Mouse (Mus musculus) liver, embryonic 16.5 days (tissue): ENCODE results near the gene Strap. TPM values are rescaled to one million over a fixed set of nuclear protein-coding genes. Genes with fewer than 3 reads are reported as not detected.
A peak's percentile ranks its signal among the peaks of the same experiment; 100 is the strongest.

Experiments used
- ATAC-seq: fragments of 200-750 bp; cut with Nextera tagmentation; 2 replicates; pipeline ENCODE4 v1.8.0; 2017; ENCODE audit warnings: low read depth, mild to moderate bottlenecking, moderate number of reproducible peaks, moderate library complexity
- H3K27ac ChIP-seq: fragments of 300-500 bp; sonication (generic); 2 replicates; pipeline ENCODE4 v1.5.1; 2014; ENCODE audit warnings: mild to moderate bottlenecking, low read length
- H3K27me3 ChIP-seq: fragments of 300-500 bp; sonication (generic); 2 replicates; pipeline ENCODE4 v1.6.1; 2014; ENCODE audit warnings: low read depth, low read length, mixed read lengths; ENCODE audit not compliant: control insufficient read depth, insufficient read depth
- H3K36me3 ChIP-seq: fragments of 300-500 bp; sonication (generic); 2 replicates; pipeline ENCODE4 v1.6.1; 2014; ENCODE audit warnings: mild to moderate bottlenecking; ENCODE audit not compliant: control insufficient read depth, insufficient read depth
- H3K4me1 ChIP-seq: fragments of 300-500 bp; sonication (generic); 2 replicates; pipeline ENCODE4 v1.6.1; 2014; ENCODE audit warnings: low read depth, low read length, mixed read lengths; ENCODE audit not compliant: control insufficient read depth
- H3K4me2 ChIP-seq: fragments of 300-500 bp; sonication (generic); 2 replicates; pipeline ENCODE4 v1.6.1; 2014; ENCODE audit warnings: low read depth, low read length, mixed read lengths
- H3K4me3 ChIP-seq: fragments of 300-500 bp; sonication (generic); 2 replicates; pipeline ENCODE4 v1.5.1; 2014; ENCODE audit warnings: low read depth, mild to moderate bottlenecking, low read length
- H3K9ac ChIP-seq: fragments of 300-500 bp; sonication (generic); 2 replicates; pipeline ENCODE4 v1.6.1; 2014; ENCODE audit warnings: low read depth, low read length
- H3K9me3 ChIP-seq: fragments of 300-500 bp; sonication (generic); replicated peaks from 2 replicates; pipeline ENCODE4 v1.6.1; 2016; ENCODE audit warnings: low read length; ENCODE audit not compliant: control insufficient read depth
- WGBS: fragments of 180-500 bp; shearing (Covaris S2); extraction: QIAGEN DNeasy Blood & Tissue Kit; methylation state at CpG from one replicate; pipeline ENCODE4 v1.1.7; 2014; ENCODE audit not compliant: insufficient replicate concordance; 5-methylcytosine and 5-hydroxymethylcytosine counted together
- polyA plus RNA-seq: library from polyadenylated mRNA; unstranded; fragments of >200 nt; fragmentation: Nextera tagmentation; extraction: Ambion mirVana; gene quantifications from 2 replicates; pipeline ENCODE4 v1.2.1, GENCODE M21; 2015

Gene Strap
- polyA plus RNA-seq, 1 experiment from 2014 or later, result 58.8 TPM

DNA sequence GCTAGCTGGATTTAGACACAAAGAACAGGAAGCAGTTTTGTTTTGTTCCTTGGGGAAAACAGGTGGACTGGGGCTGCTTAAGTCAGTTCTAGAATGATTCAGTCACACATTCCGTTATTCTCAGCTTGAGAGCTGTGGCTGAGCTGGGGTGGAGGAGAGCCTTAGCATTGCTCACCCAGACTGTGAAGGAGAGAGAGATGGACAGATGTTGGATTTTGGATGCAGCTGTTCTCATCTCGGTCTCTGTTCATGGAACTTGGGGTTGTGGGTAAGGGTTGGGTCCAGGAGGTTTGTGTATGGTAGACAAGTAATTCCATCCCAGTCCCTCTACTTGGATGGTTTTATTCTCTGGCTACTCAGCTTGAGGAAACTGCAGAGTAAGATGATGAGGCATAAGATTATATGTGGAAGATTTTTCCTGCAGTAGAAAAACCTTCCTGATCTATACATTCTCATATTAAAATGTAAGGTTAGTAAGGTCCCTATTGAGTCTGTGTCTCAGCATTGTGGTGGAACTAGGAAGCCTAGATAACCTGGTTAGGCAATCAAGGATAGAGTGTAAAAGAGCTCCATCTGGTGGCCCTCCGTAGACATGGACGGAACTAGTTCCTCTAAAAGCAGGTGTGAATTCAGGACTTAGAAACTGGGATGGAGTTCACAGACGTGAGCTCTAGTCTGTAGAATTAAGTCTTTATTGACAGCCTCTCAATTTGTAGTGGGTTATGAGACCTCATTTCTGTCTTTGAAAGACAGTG, 12.5 kb downstream of the Strap start:
- WGBS, result 61% methylated on average over 5 of the region's 5 CpGs
- Histone ChIP-seq H3K4me3 (no peak overlapping the region), H3K27me3 (no peaks in the 10 kb centered on the region), H3K4me2 (no peak overlapping the region), H3K27ac (no peak overlapping the region), H3K4me1 (no peaks in the 10 kb centered on the region; the same call in 1 of the 2 replicates), H3K9ac (no peak overlapping the region), H3K36me3 (peaks cover 47% of the 10 kb centered on the region), H3K9me3 (no peaks in the 10 kb centered on the region)
- peak; percentile 45; the same call in 1 of the 2 replicates for ATAC-seq

GRCm38 (mm10) chr6:137751551-137752274, 16.8 kb downstream of the Strap start:
- H3K9me3 ChIP-seq, result no peaks in the 10 kb centered on the region
- no peak overlapping the region for H3K27ac ChIP-seq

DNA sequence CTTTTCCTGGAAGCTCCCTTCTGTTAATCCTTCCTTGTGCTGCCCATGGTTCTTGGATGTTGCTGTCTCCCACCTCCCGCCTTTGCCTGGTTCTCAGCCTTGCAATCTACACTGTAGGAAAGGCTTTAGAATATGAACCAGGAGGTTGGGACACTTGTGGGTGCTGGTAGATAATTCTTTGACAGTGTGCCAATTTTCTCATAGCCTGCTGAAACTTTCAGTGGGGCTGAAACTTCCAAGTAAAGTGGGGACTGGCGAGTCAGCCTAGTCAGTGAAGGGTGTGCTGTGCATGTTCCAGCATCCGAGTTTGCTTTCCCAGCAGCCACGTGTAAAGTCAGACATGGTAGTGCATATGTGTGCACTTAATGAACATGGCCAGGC, 17.4 kb downstream of the Strap start:
- Histone ChIP-seq H3K4me3 (no peak overlapping the region), H3K36me3 (peaks cover 28% of the 10 kb centered on the region), H3K4me1 (peaks cover 7% of the 10 kb centered on the region), H3K4me2 (no peak overlapping the region), H3K27me3 (no peaks in the 10 kb centered on the region), H3K9ac (no peak overlapping the region), H3K9me3 (no peaks in the 10 kb centered on the region), H3K27ac (no peak overlapping the region)
- WGBS, result 76% methylated on average over 4 of the region's 4 CpGs
- no peak for ATAC-seq

More at GRCm38 (mm10) chr6:137751551-137752274, 16.8 kb downstream of the Strap start:
- WGBS, result 74% methylated on average over 10 of the region's 10 CpGs
- H3K4me3 ChIP-seq, result no peak overlapping the region
- no peaks in the 10 kb centered on the region for H3K27me3 ChIP-seq
- peaks cover 7% of the 10 kb centered on the region for H3K4me1 ChIP-seq
- ATAC-seq, result no peak
- H3K9ac ChIP-seq, result no peak overlapping the region
- no peak overlapping the region for H3K4me2 ChIP-seq
- H3K36me3 ChIP-seq, result peaks cover 31% of the 10 kb centered on the region

GRCm38 (mm10) chr6:137754056-137754856, 19.4 kb downstream of the Strap start, which contains the start of gene Dera:
Gene Dera (plus strand): TSS chr6:137754546.
- peaks cover 7% of the 10 kb centered on the region for H3K4me1 ChIP-seq
- no peaks in the 10 kb centered on the region for H3K9me3 ChIP-seq
- peak within 1 kb of the TSS; percentile 58 for H3K4me2 ChIP-seq
- peak within 1 kb of the TSS; percentile 67 for H3K9ac ChIP-seq
- peak within 1 kb of the TSS; percentile 68 for H3K4me3 ChIP-seq
- 12% methylated on average over 26 of the region's 26 CpGs for whole genome bisulfite sequencing
- H3K27ac ChIP-seq, result peak within 1 kb of the TSS; percentile 61
- peak; percentile 96 for ATAC-seq
- peaks cover 16% of the 10 kb centered on the region for H3K36me3 ChIP-seq
- no peaks in the 10 kb centered on the region for H3K27me3 ChIP-seq

DNA sequence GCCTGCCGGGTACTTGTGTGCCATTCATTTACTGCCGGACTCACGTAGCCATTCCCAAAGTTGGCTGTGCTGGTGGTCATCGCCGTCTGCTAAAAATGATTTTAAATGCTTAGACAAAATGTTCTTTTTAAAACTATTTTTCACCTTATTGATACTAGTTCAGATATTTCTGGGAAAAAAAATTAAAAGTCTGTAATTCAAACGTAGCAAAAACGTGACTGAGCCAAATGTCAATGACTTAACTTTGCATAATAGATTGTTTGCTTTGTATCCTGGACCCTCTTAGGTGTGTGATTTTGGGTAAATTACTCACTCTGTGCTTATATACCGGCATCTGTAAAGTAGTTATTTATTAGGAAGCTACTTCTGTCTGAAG, 20.0 kb downstream of the Strap start:
- H3K4me1 ChIP-seq, result peaks cover 7% of the 10 kb centered on the region
- ATAC-seq, result no peak
- peak overlapping the region; percentile 68 for H3K4me3 ChIP-seq
- peak overlapping the region; percentile 58 for H3K4me2 ChIP-seq
- H3K27ac ChIP-seq, result peak overlapping the region; percentile 61; the same call in 1 of the 2 replicates
- 1% methylated on average over 8 of the region's 8 CpGs for WGBS
- no peaks in the 10 kb centered on the region for H3K27me3 ChIP-seq
- no peaks in the 10 kb centered on the region for H3K9me3 ChIP-seq
- H3K9ac ChIP-seq, result peak overlapping the region; percentile 67
- H3K36me3 ChIP-seq, result peaks cover 10% of the 10 kb centered on the region

- Histone ChIP-seq H3K36me3 (peaks cover 2% of the 10 kb centered on the region; the same call in 1 of the 2 replicates), H3K4me3 (no peak overlapping the region), H3K27ac (no peak overlapping the region), H3K9me3 (no peaks in the 10 kb centered on the region), H3K4me1 (peaks cover 7% of the 10 kb centered on the region), H3K4me2 (no peak overlapping the region), H3K27me3 (no peaks in the 10 kb centered on the region), H3K9ac (no peak overlapping the region)
- no peak for ATAC-seq
- 60% methylated on average over 5 of the region's 5 CpGs for WGBS
Measured at GRCm38 (mm10) chr6:137756310-137756709, 21.4 kb downstream of the Strap start.

- Histone ChIP-seq H3K4me3 (no peak overlapping the region), H3K9ac (no peak overlapping the region), H3K36me3 (no peaks in the 10 kb centered on the region), H3K4me2 (no peak overlapping the region), H3K4me1 (peaks cover 7% of the 10 kb centered on the region), H3K27me3 (no peaks in the 10 kb centered on the region), H3K27ac (no peak overlapping the region), H3K9me3 (no peaks in the 10 kb centered on the region)
- WGBS, result 71% methylated on average over 1 of the region's 1 CpGs
- no peak for ATAC-seq
Measured at GRCm38 (mm10) chr6:137757891-137758290, 23.0 kb downstream of the Strap start.

DNA sequence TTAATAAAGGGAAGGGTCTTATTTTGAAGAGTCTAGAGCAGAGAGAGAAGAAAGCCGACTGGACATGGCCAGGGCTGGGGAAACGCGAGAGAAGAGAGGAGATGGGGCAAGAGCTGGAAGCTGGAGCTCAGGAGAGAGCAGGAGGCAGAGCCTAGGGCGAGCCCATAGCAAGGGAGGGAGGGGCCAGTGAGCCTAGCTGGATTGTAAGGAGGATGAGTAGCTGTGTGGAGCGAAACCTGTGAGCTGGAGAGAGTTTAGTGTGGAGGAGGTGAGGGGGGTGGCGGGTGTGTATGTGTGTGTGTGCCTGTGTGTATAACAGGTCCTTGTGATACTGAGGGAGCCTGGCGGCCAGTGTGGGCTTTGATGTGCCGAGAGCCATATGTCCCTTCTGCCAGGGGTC, 24.8 kb downstream of the Strap start:
- WGBS, result 55% methylated on average over 8 of the region's 8 CpGs
- Histone ChIP-seq H3K4me3 (no peak overlapping the region), H3K9ac (no peak overlapping the region), H3K4me2 (no peak overlapping the region), H3K27me3 (no peaks in the 10 kb centered on the region), H3K27ac (no peak overlapping the region), H3K36me3 (no peaks in the 10 kb centered on the region), H3K9me3 (no peaks in the 10 kb centered on the region), H3K4me1 (peaks cover 4% of the 10 kb centered on the region)
- ATAC-seq, result no peak
